Comparison of ENCODE assay signal across 8 mouse cellular contexts in the genomic region with DNA sequence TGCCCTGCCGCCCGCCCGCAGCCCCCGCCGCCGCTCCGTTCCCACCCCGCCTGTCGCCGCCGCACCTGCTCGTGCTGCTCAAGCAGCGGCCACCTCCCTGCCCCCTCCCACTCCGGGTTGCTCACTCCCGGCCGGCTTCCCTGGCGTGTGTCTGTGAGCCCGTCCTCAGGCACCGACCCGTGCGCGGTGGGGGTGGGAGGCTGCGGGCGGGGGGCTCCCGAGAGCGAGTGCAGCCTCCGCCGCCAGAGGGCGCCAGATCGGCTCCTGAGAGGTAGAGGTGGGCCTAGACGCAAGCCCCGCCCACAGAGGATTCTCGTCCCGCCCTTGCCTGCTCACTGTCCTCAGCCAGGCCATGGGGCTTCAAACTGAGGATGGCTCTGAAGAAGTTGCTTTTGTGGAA. TPM values are rescaled to one million over a fixed set of nuclear protein-coding genes. Genes with fewer than 3 reads are reported as not detected.
DNase-seq lines count a peak whose midpoint lies in the region; ATAC-seq and TF ChIP-seq lines count a peak whose summit lies in the region.

A gene (minus strand): TSS at position 202 of the 400 bp plus-strand sequence.

- peak within 1 kb of the TSS; percentile 98 for H3K27ac ChIP-seq in heart, embryonic 12.5 days (ENCODE audit: poor library complexity, severe bottlenecking)
- no peak within 1 kb of the TSS for H3K27ac ChIP-seq in kidney, postnatal 0 days
- no peak within 1 kb of the TSS for H3K27ac ChIP-seq in liver, embryonic 14.5 days
- no peak within 1 kb of the TSS for H3K27ac ChIP-seq in neural tube, embryonic 13.5 days (replicated peaks)
- no peak within 1 kb of the TSS for H3K27ac ChIP-seq in testis, adult 2 months (ENCODE audit: control insufficient read depth, insufficient read depth, low read depth, low read length)

- peaks cover 18% of the 10 kb centered on the region for H3K27me3 ChIP-seq in erythroblast, embryonic 14.5 days (ENCODE audit: control insufficient read depth)
- H3K27me3 ChIP-seq in heart, embryonic 12.5 days (replicated peaks): peaks cover 24% of the 10 kb centered on the region
- H3K27me3 ChIP-seq in kidney, postnatal 0 days (ENCODE audit: insufficient read depth, low read length): no peaks in the 10 kb centered on the region
- peaks cover 7% of the 10 kb centered on the region for H3K27me3 ChIP-seq in liver, embryonic 14.5 days (ENCODE audit: control insufficient read depth, insufficient read depth, low read length)
- peaks cover 16% of the 10 kb centered on the region for H3K27me3 ChIP-seq in neural tube, embryonic 13.5 days
- H3K27me3 ChIP-seq in testis, adult 2 months (ENCODE audit: control insufficient read depth, insufficient read depth, low read length): no peaks in the 10 kb centered on the region

- DNase-seq in brain, embryonic 18.5 days (ENCODE audit: low read depth, low spot score): peak; percentile 49
- peak; percentile 90 for DNase-seq in kidney, postnatal 0 days (ENCODE audit: low spot score)
- DNase-seq in liver, embryonic 14.5 days (ENCODE audit: low read depth in 3 of 3, low spot score in 3 of 3): peak; percentile 30 to 46 (median 30)

- ATAC-seq in CD4-positive, CD25-positive, alpha-beta regulatory T cell, adult 4 months: peak; percentile 53
- peak; percentile 63 for ATAC-seq in heart, embryonic 12.5 days (ENCODE audit: insufficient number of reproducible peaks, low FRiP score)
- ATAC-seq in kidney, postnatal 0 days (replicated peaks; ENCODE audit: low FRiP score, low read depth): peak; percentile 76
- ATAC-seq in liver, embryonic 14.5 days (ENCODE audit: insufficient read depth): 0 out of 2 replicates have a peak, but pooled peaks have one; percentile 45
- ATAC-seq in neural tube, embryonic 13.5 days (ENCODE audit: low read depth): peak; percentile 66

- H3K4me2 ChIP-seq in heart, embryonic 12.5 days: peak within 1 kb of the TSS; percentile 80
- H3K4me2 ChIP-seq in kidney, postnatal 0 days (ENCODE audit: low read length): peak within 1 kb of the TSS; percentile 92
- H3K4me2 ChIP-seq in liver, embryonic 14.5 days (ENCODE audit: low read depth): peak within 1 kb of the TSS; percentile 52
- H3K4me2 ChIP-seq in neural tube, embryonic 13.5 days: peak within 1 kb of the TSS; percentile 73

- H3K9ac ChIP-seq in heart, embryonic 12.5 days: peak within 1 kb of the TSS; percentile 88
- peak within 1 kb of the TSS; percentile 67 for H3K9ac ChIP-seq in kidney, postnatal 0 days (ENCODE audit: low read depth, low read length)
- H3K9ac ChIP-seq in liver, embryonic 14.5 days (replicated peaks): no peak within 1 kb of the TSS
- H3K9ac ChIP-seq in neural tube, embryonic 13.5 days: peak within 1 kb of the TSS; percentile 84

- WGBS in heart, embryonic 12.5 days: under 1% methylated on average over 34 of the region's 34 CpGs
- WGBS in kidney, postnatal 0 days: under 1% methylated on average over 34 of the region's 34 CpGs
- WGBS in liver, embryonic 14.5 days (ENCODE audit: insufficient replicate concordance): 1% methylated on average over 34 of the region's 34 CpGs
- under 1% methylated on average over 34 of the region's 34 CpGs for WGBS in neural tube, embryonic 13.5 days

- H3K4me1 ChIP-seq in erythroblast, embryonic 14.5 days (ENCODE audit: control insufficient read depth): peaks cover 5% of the 10 kb centered on the region
- H3K4me1 ChIP-seq in heart, embryonic 12.5 days (replicated peaks): peaks cover 33% of the 10 kb centered on the region
- no peaks in the 10 kb centered on the region for H3K4me1 ChIP-seq in kidney, postnatal 0 days (replicated peaks; ENCODE audit: insufficient read depth, low read length)
- no peaks in the 10 kb centered on the region for H3K4me1 ChIP-seq in liver, embryonic 14.5 days (replicated peaks; ENCODE audit: control insufficient read depth in 2 of 2, insufficient read depth in 2 of 2, low read length in 1 of 2)
- H3K4me1 ChIP-seq in neural tube, embryonic 13.5 days (replicated peaks): peaks cover 41% of the 10 kb centered on the region
- peaks cover 5% of the 10 kb centered on the region for H3K4me1 ChIP-seq in testis, adult 2 months (ENCODE audit: control insufficient read depth, insufficient read depth, low read length)

- TF ChIP-seq POLR2A in testis, adult 2 months (IDR thresholded peaks at IDR 0.05; ENCODE audit: control insufficient read depth, low read depth, low read length): no peak

- peak within 1 kb of the TSS; percentile 29 for H3K4me3 ChIP-seq in erythroblast, embryonic 14.5 days (replicated peaks)
- H3K4me3 ChIP-seq in heart, embryonic 12.5 days: peak within 1 kb of the TSS; percentile 67
- H3K4me3 ChIP-seq in kidney, postnatal 0 days (replicated peaks; ENCODE audit: low read depth, low read length): peak within 1 kb of the TSS; percentile 48
- H3K4me3 ChIP-seq in liver, embryonic 14.5 days (ENCODE audit: insufficient read depth in 1 of 2, low read depth in 2 of 2, low read length in 2 of 2): 0 out of 4 replicates have a peak within 1 kb of the TSS, but pooled peaks of 1 of the 2 experiments have one; percentile 2
- H3K4me3 ChIP-seq in neural tube, embryonic 13.5 days: peak within 1 kb of the TSS; percentile 56
- H3K4me3 ChIP-seq in testis, adult 2 months (ENCODE audit: control insufficient read depth, low read depth, low read length): peak within 1 kb of the TSS; percentile 64; the same call in 1 of the 2 replicates

- H3K9me3 ChIP-seq in erythroblast, embryonic 14.5 days (ENCODE audit: control insufficient read depth, low read length): no peaks in the 10 kb centered on the region
- H3K9me3 ChIP-seq in heart, embryonic 12.5 days (replicated peaks): no peaks in the 10 kb centered on the region
- no peaks in the 10 kb centered on the region for H3K9me3 ChIP-seq in kidney, postnatal 0 days (replicated peaks; ENCODE audit: low read length)
- no peaks in the 10 kb centered on the region for H3K9me3 ChIP-seq in liver, embryonic 14.5 days (ENCODE audit: control insufficient read depth, low read length)
- H3K9me3 ChIP-seq in neural tube, embryonic 13.5 days: no peaks in the 10 kb centered on the region

- TF ChIP-seq CTCF in kidney, postnatal 0 days (IDR thresholded peaks at IDR 0.05; ENCODE audit: low read depth): peak; percentile 84
- peak; percentile 75 for TF ChIP-seq CTCF in liver, embryonic 14.5 days (IDR thresholded peaks at IDR 0.05; ENCODE audit: low read depth)
- TF ChIP-seq CTCF in testis, adult 2 months (IDR thresholded peaks at IDR 0.05; ENCODE audit: control insufficient read depth, insufficient read depth, insufficient replicate concordance, low read depth, low read length): peak; percentile 83

- no peaks in the 10 kb centered on the region for H3K36me3 ChIP-seq in erythroblast, embryonic 14.5 days (ENCODE audit: control insufficient read depth)
- no peaks in the 10 kb centered on the region for H3K36me3 ChIP-seq in heart, embryonic 12.5 days
- H3K36me3 ChIP-seq in kidney, postnatal 0 days (ENCODE audit: insufficient read depth, low read length): no peaks in the 10 kb centered on the region
- no peaks in the 10 kb centered on the region for H3K36me3 ChIP-seq in liver, embryonic 14.5 days (replicated peaks; ENCODE audit: control insufficient read depth, insufficient read depth, low read depth)
- H3K36me3 ChIP-seq in neural tube, embryonic 13.5 days: no peaks in the 10 kb centered on the region
- no peaks in the 10 kb centered on the region for H3K36me3 ChIP-seq in testis, adult 2 months (ENCODE audit: control insufficient read depth, insufficient read depth, low read length)

- TF ChIP-seq EP300 in liver, embryonic 14.5 days (IDR thresholded peaks at IDR 0.05; ENCODE audit: low read depth): no peak

RNA-seq across cellular contexts. Expression of the gene that starts here (rescaled TPM):
- polyA plus RNA-seq in CD4-positive, CD25-positive, alpha-beta regulatory T cell, adult 4 months (2017; shearing (Covaris generic)): not detected
- 0.01 TPM in 1 of 2 replicates, not detected in the other for polyA plus RNA-seq in erythroblast, embryonic 14.5 days (2012)
- polyA plus RNA-seq in heart, embryonic 12.5 days (2016; fragmentation: Nextera tagmentation; extraction: Ambion mirVana): 6.3 and 7.6 TPM in 2 replicates
- polyA plus RNA-seq in kidney, postnatal 0 days (2015; fragmentation: Nextera tagmentation; extraction: Ambion mirVana): 0.18 and 0.33 TPM in 2 replicates
- polyA plus RNA-seq in liver, embryonic 14.5 days (2012; rRNA removed): 0.02 and 0.10 TPM in 2 replicates
- polyA plus RNA-seq in liver, embryonic 14.5 days (2014; fragmentation: Nextera tagmentation; extraction: Ambion mirVana): not detected in 2 replicates
- polyA plus RNA-seq in neural tube, embryonic 13.5 days (2015; fragmentation: Nextera tagmentation; extraction: Ambion mirVana): 1.1 and 1.7 TPM in 2 replicates
- polyA plus RNA-seq in testis, adult 2 months (2012; rRNA removed): 1.3 and 1.7 TPM in 2 replicates

Comparison
In these comparisons a context has a peak if more than half of its experiments do, and no peak if none do; other contexts are left out.
1. Peak in ATAC-seq in CD4-positive, CD25-positive, alpha-beta regulatory T cell, adult 4 months; RNA of the gene not detected or under 1 TPM.
2. Peak in DNase-seq, ATAC-seq, H3K4me3 ChIP-seq, H3K9ac ChIP-seq and H3K4me2 ChIP-seq in kidney, postnatal 0 days; RNA of the gene not detected or under 1 TPM.
3. Peak in DNase-seq, ATAC-seq and H3K4me2 ChIP-seq in liver, embryonic 14.5 days; RNA of the gene not detected or under 1 TPM.
4. DNase-seq: peak in every context shown above with its lines; median percentile 90 in kidney, postnatal 0 days; 49 in brain, embryonic 18.5 days; 30 in liver, embryonic 14.5 days.